Mouse (Mus musculus): ENCODE results near the gene Glyat.

- TF ChIP-seq POLR2A (IDR thresholded peaks at IDR 0.05; ENCODE audit: control insufficient read depth in 1 of 2, insufficient read depth in 1 of 2, low read depth in 1 of 2, low read length in 2 of 2, poor library complexity in 1 of 2) (no peak), CTCF (IDR thresholded peaks at IDR 0.05 in 2 of 3, conservative IDR thresholded peaks at IDR 0.05 in 1 of 3; ENCODE audit: control insufficient read depth in 1 of 3, insufficient read depth in 1 of 3, low read depth in 2 of 3, low read length in 3 of 3, poor library complexity in 1 of 3, severe bottlenecking in 1 of 3) (no peak), RCOR1 (IDR thresholded peaks at IDR 0.05; ENCODE audit: low read depth, low read length) (no peak), KAT2A (conservative IDR thresholded peaks at IDR 0.05; ENCODE audit: low read depth, low read length) (no peak), USF2 (IDR thresholded peaks at IDR 0.05; ENCODE audit: borderline replicate concordance in 1 of 2, insufficient read depth in 1 of 2, low read depth in 1 of 2, low read length in 2 of 2) (no peak), POLR2AphosphoS5 (IDR thresholded peaks at IDR 0.05; ENCODE audit: borderline replicate concordance, low read depth, low read length) (no peak), BHLHE40 (IDR thresholded peaks at IDR 0.05; ENCODE audit: borderline replicate concordance, low read depth, low read length) (no peak)
Measured at GRCm38 (mm10) chr19:12597073-12597405, 36.1 kb upstream of the Glyat start.

Data from MEL (cell line).